Mouse (Mus musculus) gonadal fat pad, adult 2 months (tissue): Measurements from ENCODE around the gene Mcts2. TPM values are rescaled to one million over a fixed set of nuclear protein-coding genes. Genes with fewer than 3 reads are reported as not detected.
A peak's percentile ranks its signal among the peaks of the same experiment; 100 is the strongest.

ENCODE experiments used
- DNase-seq: peaks from one replicate; pipeline ENCODE4 v3.0.0-alpha.2; 2012; ENCODE audit warnings: low read depth
- polyA plus RNA-seq: library from polyadenylated mRNA; depleted of rRNA; stranded (reverse); fragments of >200 nt; gene quantifications from 2 replicates; pipeline ENCODE4 v1.2.3, GENCODE M21; 2012

The Mcts2 gene
- polyA plus RNA-seq, 1 experiment = 9.0 TPM

- DNase-seq = no peak
These were observed 436 bp upstream of the Mcts2 start for GRCm38 (mm10) chr2:152686399-152686798.

- no peak for DNase-seq
These were observed 4.9 kb downstream of the Mcts2 start for GRCm38 (mm10) chr2:152691564-152692217.

- no peak for DNase-seq
These were observed 6.4 kb downstream of the Mcts2 start for GRCm38 (mm10) chr2:152693233-152693632.

GRCm38 (mm10) chr2:152693735-152694134 is 6.9 kb downstream of the Mcts2 start:
- no peak for DNase-seq

DNA sequence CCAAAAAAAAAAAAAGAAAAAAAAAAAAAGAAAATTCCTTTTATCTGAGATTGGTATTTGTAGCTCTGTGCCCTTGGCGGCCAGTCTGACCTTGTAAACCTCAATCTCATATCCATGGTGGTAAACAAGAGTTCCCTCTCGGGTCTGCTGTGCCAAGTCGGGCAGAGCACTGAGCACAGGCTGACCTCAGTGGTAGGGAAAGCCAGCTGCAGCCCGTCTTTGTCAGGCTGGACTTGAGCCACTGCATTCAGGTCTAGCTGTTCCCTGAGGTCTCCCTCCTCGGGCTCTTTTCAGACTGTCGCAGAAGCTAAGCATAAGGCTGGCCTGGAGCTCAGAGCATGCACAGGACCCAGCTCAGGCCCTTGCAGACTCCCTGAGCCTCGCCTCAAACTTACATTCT is 7.9 kb downstream of the Mcts2 start:
- no peak for DNase-seq

- DNase-seq = no peak
These were observed 9.2 kb downstream of the Mcts2 start for GRCm38 (mm10) chr2:152696016-152696415.

DNA sequence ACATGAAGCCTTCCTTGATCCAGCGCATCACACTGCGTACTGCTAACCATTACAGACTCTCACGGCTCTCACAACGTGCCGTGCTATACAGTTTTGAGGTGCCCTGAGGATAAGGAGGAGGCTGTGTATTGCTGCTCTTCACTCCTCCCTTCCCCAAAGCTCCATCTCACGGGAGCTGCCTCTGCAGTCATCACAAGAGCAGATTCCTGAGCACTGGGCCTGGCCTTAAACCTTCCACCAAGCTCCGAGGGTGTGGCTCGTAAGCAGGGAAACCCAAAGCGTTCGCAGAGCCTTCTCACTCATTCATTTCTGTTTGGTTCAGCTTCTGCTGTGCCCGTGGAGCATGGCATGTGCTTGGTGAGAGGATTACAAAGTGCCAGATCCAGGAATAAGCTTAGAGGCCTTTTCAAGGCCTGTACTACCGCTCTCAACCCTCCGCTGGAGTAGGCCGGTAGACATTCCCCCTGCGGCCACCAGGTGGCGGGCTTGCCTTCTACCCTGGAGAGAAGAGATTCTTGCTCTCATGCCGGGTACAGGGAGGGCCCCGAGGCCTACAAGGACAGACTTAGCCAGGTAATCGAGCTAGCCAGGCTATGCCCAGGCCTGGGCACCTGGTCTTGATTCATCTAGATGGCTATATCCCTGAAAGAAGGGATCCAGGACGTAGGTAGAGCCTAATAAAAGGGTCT is 9.8 kb downstream of the Mcts2 start:
- DNase-seq = no peak

DNA sequence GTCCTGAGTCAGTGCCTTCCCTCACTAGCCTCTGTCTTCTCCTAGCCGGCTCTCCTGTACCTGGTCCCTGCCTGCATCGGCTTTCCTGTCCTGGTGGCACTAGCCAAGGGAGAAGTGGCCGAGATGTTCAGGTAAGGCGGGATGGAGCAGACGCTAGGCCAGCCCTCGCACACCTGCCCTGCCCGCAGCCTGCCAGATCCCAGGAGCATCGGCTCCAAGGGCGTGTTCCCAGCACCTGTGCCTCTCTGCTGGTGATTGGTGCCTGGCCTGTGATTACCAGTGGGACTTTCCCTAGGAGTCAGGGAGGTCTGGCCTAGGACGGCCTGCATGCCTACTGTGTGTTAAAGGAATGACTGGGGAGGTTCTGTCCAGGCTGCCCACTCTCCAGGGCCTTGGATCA is 13.3 kb downstream of the Mcts2 start:
- no peak for DNase-seq

DNA sequence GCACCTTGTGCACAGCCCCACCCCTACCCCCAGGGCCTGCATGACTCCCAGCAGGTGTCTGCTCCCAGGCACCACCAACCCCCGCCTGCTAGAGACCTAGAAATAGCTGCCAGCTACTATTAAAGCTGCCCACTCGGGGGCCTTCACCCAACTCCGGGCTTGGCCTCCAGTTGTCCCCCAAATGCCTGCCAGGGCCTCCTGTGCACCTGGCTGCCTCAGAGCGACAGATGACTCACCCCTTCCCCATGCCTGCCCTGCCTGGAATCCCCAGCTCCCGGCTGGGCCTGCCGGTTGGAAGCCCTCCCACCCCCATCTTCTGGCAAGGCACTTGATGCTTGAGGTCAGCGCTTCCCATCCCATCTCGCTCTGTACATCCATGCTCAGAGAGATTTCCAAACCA is 13.9 kb downstream of the Mcts2 start:
- DNase-seq = no peak

DNA sequence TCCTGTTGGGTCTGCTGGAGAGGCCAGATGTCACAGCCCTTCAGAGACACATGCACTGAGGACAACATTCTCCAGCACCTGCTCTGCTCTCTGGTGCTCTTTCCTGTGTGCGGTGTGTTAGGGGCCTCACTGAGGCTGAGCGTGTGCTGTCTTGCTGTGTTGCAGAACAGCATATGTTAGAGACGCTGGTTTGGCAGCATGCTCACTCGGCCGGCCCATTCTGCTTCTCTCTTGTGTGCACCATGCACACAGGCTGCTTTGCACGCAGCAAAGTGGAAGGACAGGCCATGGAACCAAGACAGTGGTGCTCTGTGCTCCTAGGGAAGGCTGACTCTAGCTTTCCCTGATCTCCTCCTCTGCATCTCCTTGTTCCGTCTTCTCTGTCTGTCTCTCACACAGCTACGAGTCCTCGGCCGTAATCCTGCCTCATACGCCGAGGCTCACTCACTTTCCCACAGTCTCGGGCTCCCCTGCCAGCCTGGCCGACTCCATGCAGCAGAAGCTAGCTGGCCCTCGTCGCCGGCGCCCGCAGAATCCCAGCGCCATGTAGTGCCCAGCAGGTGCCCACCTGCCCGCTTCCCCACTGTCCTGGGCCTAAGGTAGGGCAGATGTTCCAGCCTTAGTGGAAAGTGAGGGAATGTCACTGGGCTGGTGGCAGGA is 16.9 kb downstream of the Mcts2 start:
- DNase-seq = no peak

DNA sequence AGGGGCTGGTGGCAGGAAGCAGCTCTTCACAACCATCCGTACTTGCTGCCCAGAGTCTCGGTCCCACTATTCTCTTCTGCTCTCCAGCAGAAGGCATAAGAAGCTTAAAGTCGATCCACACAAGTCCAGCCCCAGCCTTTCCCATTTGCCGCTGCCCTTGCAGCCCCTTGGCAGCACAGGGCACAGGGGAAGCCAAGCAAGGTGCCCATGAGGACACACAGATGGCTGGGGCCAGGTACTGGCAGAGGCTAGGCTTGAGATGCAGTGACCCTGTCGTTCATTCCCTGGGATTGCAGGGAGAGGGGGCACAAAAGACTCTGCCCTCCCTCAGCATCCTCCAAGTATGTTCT is 17.4 kb downstream of the Mcts2 start:
- DNase-seq = no peak

- no peak for DNase-seq
These were observed 18.1 kb downstream of the Mcts2 start for GRCm38 (mm10) chr2:152704811-152705370.

GRCm38 (mm10) chr2:152705993-152706571 is 19.2 kb downstream of the Mcts2 start:
- DNase-seq = no peak

- no peak for DNase-seq
These were observed 20.4 kb downstream of the Mcts2 start for GRCm38 (mm10) chr2:152707186-152707585.

- DNase-seq = peak; percentile 47
These were observed 20.8 kb downstream of the Mcts2 start for GRCm38 (mm10) chr2:152707627-152708026.

DNA sequence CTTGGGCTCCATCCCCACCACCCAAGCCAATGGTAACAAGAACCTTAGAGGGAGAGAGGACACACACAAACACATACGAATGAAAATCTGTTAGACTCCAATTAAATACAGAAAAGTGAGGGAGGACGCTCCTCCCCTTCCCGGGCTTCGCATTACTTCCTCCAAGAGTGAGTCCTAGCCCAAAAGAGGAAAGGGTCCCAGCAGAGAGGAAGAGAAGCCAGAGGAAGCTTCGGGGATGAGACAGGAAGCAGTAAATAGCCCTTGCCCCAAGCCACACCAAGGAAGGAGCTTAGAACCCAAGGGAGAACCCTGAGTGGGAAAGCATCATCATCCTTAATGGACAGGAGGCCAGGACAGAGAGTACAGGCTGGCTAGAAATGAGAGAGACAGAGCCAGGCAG is 22.2 kb downstream of the Mcts2 start:
- no peak for DNase-seq

DNA sequence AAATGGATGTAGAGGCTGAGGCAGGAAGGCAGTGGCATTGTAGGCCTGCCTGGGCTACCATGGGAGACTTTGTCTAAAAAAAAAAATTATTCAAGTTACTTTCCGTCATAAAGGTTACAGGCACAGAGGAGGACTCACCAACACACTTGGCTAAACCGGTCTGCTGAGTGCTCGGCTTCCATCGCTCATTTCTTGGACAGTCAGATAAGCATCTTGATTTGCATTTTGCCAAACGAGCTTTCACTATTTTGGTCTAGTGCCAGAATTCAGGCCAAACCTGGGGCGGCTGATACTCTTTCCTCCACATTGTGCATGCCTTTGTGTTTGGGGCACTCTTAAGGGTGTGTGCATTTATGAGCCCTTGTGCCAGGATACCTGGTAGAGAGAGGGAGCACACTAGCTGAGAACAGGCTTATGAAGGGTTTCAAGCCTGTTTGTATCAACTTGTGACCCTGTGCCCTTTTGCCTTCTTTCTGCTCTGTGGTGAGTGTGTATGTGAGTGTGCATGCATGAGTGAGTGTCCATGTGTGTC is 29.5 kb downstream of the Mcts2 start:
- peak; percentile 87 for DNase-seq

DNA sequence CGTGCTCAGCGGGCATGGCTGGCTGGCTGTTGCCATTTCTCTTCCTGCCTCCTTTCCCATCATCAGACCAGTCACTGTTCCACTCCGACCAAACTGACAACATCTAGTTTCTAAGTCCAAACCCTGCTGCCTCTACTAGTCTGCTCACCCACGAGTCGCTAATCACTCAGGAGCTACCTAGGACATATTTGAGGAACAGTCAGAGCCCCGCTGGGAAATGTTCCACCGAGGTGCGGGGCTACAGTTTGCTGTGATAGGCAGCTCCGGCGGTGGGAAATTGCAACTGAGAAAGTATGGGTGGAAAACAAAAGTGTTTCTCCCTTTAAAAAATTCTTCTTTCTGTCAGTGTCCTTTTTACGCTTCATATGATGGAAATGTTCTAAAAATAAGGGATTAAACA is 30.8 kb downstream of the Mcts2 start:
- no peak for DNase-seq

DNA sequence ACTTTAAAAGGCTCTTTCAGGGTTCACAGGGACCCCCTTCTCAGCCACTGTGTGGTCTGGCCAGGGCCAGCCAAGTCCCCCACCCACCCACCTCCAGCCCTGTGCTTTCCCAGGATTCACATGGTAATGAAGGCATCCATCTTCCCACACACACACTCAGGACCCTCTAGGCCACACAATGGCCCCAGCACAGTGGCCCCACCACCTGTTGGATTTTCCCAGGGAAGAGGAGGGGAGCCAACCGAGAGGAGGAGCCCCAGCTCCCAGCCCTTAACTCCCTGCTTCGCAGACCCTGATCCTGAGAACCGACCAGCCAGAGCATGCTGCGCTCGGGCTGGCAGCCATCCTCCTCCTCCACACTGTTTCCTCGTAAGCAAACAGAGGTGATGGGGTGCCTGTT is 31.2 kb downstream of the Mcts2 start:
- no peak for DNase-seq

GRCm38 (mm10) chr2:152723651-152724331 is 37.0 kb downstream of the Mcts2 start:
- no peak for DNase-seq

GRCm38 (mm10) chr2:152724332-152724723 is 37.5 kb downstream of the Mcts2 start:
- no peak for DNase-seq
